Mouse (Mus musculus): Measurements from ENCODE around the gene 4931428F04Rik. TPM values are rescaled to one million over a fixed set of nuclear protein-coding genes. Genes with fewer than 3 reads are reported as not detected.
A peak's percentile ranks its signal among the peaks of the same experiment; 100 is the strongest.
"Not testable (repeated sequence)": the region's sequence is repeated elsewhere in the genome, so short reads cannot be mapped to it uniquely, and the experiment has no call there.

4931428F04Rik gene
- polyA plus RNA-seq, 1 experiment from 2014 or later = 84.6 TPM

DNA sequence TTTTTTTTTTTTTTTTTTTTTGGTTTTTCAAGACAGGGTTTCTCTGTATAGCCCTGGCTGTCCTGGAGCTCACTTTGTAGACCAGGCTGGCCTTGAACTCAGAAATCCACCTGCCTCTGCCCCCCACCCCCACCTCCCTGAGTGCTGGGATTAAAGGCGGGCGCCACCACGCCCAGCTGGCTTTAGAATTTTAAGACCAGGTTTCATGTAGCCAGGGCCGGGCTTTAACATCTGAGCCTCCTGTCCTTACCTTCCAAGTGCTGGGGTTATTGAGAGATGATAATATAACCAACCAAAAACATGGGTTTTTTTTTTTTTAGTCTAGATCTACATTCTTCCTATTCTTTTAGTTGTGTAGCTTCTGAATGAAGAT lies 57.4 kb downstream of the 4931428F04Rik start:
- not testable (repeated sequence) for H3K4me1 ChIP-seq (ENCODE audit: control insufficient read depth, insufficient read depth, low read length); H3K27ac ChIP-seq (ENCODE audit: low read depth, low read length); ATAC-seq (ENCODE audit: low read depth); H3K4me3 ChIP-seq (ENCODE audit: low read depth, low read length); H3K9me3 ChIP-seq (ENCODE audit: control insufficient read depth, low read length); H3K4me2 ChIP-seq (ENCODE audit: low read depth, low read length); H3K36me3 ChIP-seq (ENCODE audit: control insufficient read depth, insufficient read depth, low read length); H3K9ac ChIP-seq (replicated peaks; ENCODE audit: low read depth, low read length); H3K27me3 ChIP-seq (ENCODE audit: control insufficient read depth, insufficient read depth, low read length)
- WGBS = 90% methylated on average over 4 of the region's 4 CpGs

DNA sequence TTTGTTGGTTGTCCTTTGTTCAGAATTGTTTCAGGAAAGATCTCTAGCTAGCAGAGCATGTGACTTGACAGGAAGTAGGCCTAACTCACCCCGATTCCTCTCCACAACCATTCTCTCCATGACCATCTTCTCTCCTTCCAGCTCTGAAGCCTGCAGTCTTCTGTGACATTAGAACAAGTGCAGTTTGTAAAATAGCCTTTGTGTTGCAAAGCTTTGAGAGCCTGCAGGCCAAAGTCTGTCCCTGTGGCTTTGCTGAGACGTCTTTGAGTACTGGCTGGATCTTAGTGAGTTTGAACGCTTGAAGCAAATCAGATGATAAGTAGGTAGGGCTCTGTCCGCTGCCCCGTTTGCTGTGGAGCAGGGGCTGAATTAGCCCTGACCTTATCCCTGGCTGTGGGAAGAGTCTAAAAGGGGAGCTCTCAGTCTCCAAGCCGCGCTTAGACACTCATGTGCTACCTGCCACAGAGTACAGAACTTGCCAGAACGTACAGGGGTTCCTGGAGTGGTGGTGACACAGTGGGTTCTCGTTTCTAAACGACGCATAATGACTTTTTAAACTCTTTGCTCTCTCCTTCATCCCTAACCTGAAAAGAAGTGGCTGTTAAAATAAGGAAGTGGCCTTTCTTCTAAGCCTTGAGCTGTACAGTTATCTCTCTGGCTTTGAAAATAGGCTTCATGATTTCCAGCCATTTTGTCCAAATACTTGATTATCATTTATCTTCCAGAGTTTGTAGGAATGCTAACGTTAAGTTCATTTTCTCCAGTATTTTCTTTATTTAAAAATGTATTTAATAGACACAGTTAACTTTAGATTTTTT lies 58.0 kb downstream of the 4931428F04Rik start:
- WGBS = 88% methylated on average over 12 of the region's 12 CpGs
- no peak overlapping the region for H3K4me2 ChIP-seq (ENCODE audit: low read depth, low read length)

More for the DNA sequence above, 58.0 kb downstream of the 4931428F04Rik start:
- H3K27me3 ChIP-seq (ENCODE audit: control insufficient read depth, insufficient read depth, low read length) = no peaks in the 10 kb centered on the region
- H3K4me1 ChIP-seq (ENCODE audit: control insufficient read depth, insufficient read depth, low read length) = no peaks in the 10 kb centered on the region
- no peak overlapping the region for H3K9ac ChIP-seq (replicated peaks; ENCODE audit: low read depth, low read length)
- no peak overlapping the region for H3K27ac ChIP-seq (ENCODE audit: low read depth, low read length)
- H3K9me3 ChIP-seq (ENCODE audit: control insufficient read depth, low read length) = no peaks in the 10 kb centered on the region
- H3K36me3 ChIP-seq (ENCODE audit: control insufficient read depth, insufficient read depth, low read length) = 0 out of 2 replicates have a peak, but pooled peaks cover 2% of the 10 kb centered on the region
- H3K4me3 ChIP-seq (ENCODE audit: low read depth, low read length) = no peak overlapping the region
- ATAC-seq (ENCODE audit: low read depth) = no peak

MicroRNAs within 50 kb of the gene (microRNA counts, 519-probe panel; counts per million panel counts)
- microRNA mmu-miR-328 = 4,091 counts per million, percentile 45 among the panel's probes with 10 or more counts

Small RNAs within 50 kb of the gene (microRNA-seq; reads per million reads assigned to microRNA genes)
- gene Gm27320 (not detected), gene Mir328 (374 reads per million, percentile 65 among the genes with 10 or more reads in this experiment)

Other genes with a start within 250 kb of the 4931428F04Rik start
- gene Ces3a, start 241.3 kb downstream of the 4931428F04Rik start, polyA plus RNA-seq (2014; fragmentation: Nextera tagmentation; extraction: Ambion mirVana) = not detected in 2 replicates
- gene Ces3b, start 206.1 kb downstream of the 4931428F04Rik start, polyA plus RNA-seq (2014; fragmentation: Nextera tagmentation; extraction: Ambion mirVana) = not detected in 2 replicates
- 0.08 TPM in 1 of 2 replicates, not detected in the other for gene Ces4a, start 158.1 kb downstream of the 4931428F04Rik start, polyA plus RNA-seq (2014; fragmentation: Nextera tagmentation; extraction: Ambion mirVana)
- gene Cbfb, start 119.2 kb downstream of the 4931428F04Rik start, polyA plus RNA-seq (2014; fragmentation: Nextera tagmentation; extraction: Ambion mirVana) = 32.4 and 56.8 TPM in 2 replicates
- 35.7 and 36.8 TPM in 2 replicates for gene D230025D16Rik, start 64.7 kb downstream of the 4931428F04Rik start, polyA plus RNA-seq (2014; fragmentation: Nextera tagmentation; extraction: Ambion mirVana)
- 6.2 and 8.3 TPM in 2 replicates for gene B3gnt9, start 34.7 kb downstream of the 4931428F04Rik start, polyA plus RNA-seq (2014; fragmentation: Nextera tagmentation; extraction: Ambion mirVana)
- 13.1 and 18.8 TPM in 2 replicates for gene Tradd, start 25.3 kb downstream of the 4931428F04Rik start, polyA plus RNA-seq (2014; fragmentation: Nextera tagmentation; extraction: Ambion mirVana)
- gene Fbxl8, start 25.2 kb downstream of the 4931428F04Rik start, polyA plus RNA-seq (2014; fragmentation: Nextera tagmentation; extraction: Ambion mirVana) = 0.96 and 1.8 TPM in 2 replicates
- 0.66 and 0.71 TPM in 2 replicates for gene Hsf4, start 20.1 kb downstream of the 4931428F04Rik start, polyA plus RNA-seq (2014; fragmentation: Nextera tagmentation; extraction: Ambion mirVana)
- gene Nol3, start 13.7 kb downstream of the 4931428F04Rik start, polyA plus RNA-seq (2014; fragmentation: Nextera tagmentation; extraction: Ambion mirVana) = 5.5 and 5.9 TPM in 2 replicates
- gene Exoc3l, start 6.2 kb upstream of the 4931428F04Rik start, polyA plus RNA-seq (2014; fragmentation: Nextera tagmentation; extraction: Ambion mirVana) = 8.0 and 12.5 TPM in 2 replicates
- gene E2f4, start 7.8 kb upstream of the 4931428F04Rik start, polyA plus RNA-seq (2014; fragmentation: Nextera tagmentation; extraction: Ambion mirVana) = 46.4 and 49.7 TPM in 2 replicates
- 0.77 and 1.3 TPM in 2 replicates for gene Elmo3, start 15.7 kb upstream of the 4931428F04Rik start, polyA plus RNA-seq (2014; fragmentation: Nextera tagmentation; extraction: Ambion mirVana)
- gene Lrrc29, start 36.4 kb upstream of the 4931428F04Rik start, polyA plus RNA-seq (2014; fragmentation: Nextera tagmentation; extraction: Ambion mirVana) = 0.85 and 0.95 TPM in 2 replicates
- gene Tmem208, start 36.5 kb upstream of the 4931428F04Rik start, polyA plus RNA-seq (2014; fragmentation: Nextera tagmentation; extraction: Ambion mirVana) = 135 and 150 TPM in 2 replicates
- gene Fhod1, start 58.1 kb upstream of the 4931428F04Rik start, polyA plus RNA-seq (2014; fragmentation: Nextera tagmentation; extraction: Ambion mirVana) = 0.88 and 0.91 TPM in 2 replicates
- 10.5 and 13.2 TPM in 2 replicates for gene Slc9a5, start 59.0 kb upstream of the 4931428F04Rik start, polyA plus RNA-seq (2014; fragmentation: Nextera tagmentation; extraction: Ambion mirVana)
- 2.3 and 2.6 TPM in 2 replicates for gene Plekhg4, start 83.4 kb upstream of the 4931428F04Rik start, polyA plus RNA-seq (2014; fragmentation: Nextera tagmentation; extraction: Ambion mirVana)
- gene Kctd19, start 123.6 kb upstream of the 4931428F04Rik start, polyA plus RNA-seq (2014; fragmentation: Nextera tagmentation; extraction: Ambion mirVana) = not detected in 2 replicates
- 0.16 and 0.43 TPM in 2 replicates for gene Lrrc36, start 123.7 kb upstream of the 4931428F04Rik start, polyA plus RNA-seq (2014; fragmentation: Nextera tagmentation; extraction: Ambion mirVana)
- 189 and 259 TPM in 2 replicates for gene Tppp3, start 181.7 kb upstream of the 4931428F04Rik start, polyA plus RNA-seq (2014; fragmentation: Nextera tagmentation; extraction: Ambion mirVana)
- gene Zdhhc1, start 207.0 kb upstream of the 4931428F04Rik start, polyA plus RNA-seq (2014; fragmentation: Nextera tagmentation; extraction: Ambion mirVana) = 27.9 and 32.5 TPM in 2 replicates
- 0.94 and 1.2 TPM in 2 replicates for gene Hsd11b2, start 228.9 kb upstream of the 4931428F04Rik start, polyA plus RNA-seq (2014; fragmentation: Nextera tagmentation; extraction: Ambion mirVana)

Measured in neural tube, embryonic 14.5 days (tissue).